Mouse (Mus musculus) cerebellum, adult 9-11 months (tissue): ENCODE data around the gene Natd1.
"Not testable (repeated sequence)": the region's sequence is repeated elsewhere in the genome, so short reads cannot be mapped to it uniquely, and the experiment has no call there.

ENCODE experiments used
- DNase-seq: peaks from one replicate; pipeline ENCODE4 v3.0.0; 2022

Gene Natd1

GRCm38 (mm10) chr11:60882386-60882785, 32.2 kb downstream of the Natd1 start:
- DNase-seq = no peak

GRCm38 (mm10) chr11:60880559-60880958, 34.0 kb downstream of the Natd1 start:
- DNase-seq = no peak

- peak; percentile 65 for DNase-seq
Measured at GRCm38 (mm10) chr11:60879423-60879822, 35.1 kb downstream of the Natd1 start.

- peak; percentile 95 for DNase-seq
Measured at GRCm38 (mm10) chr11:60878675-60879294, 35.8 kb downstream of the Natd1 start, which contains the start of gene Tmem11. Gene Tmem11 (minus strand): TSS chr11:60879272.

- DNase-seq = no peak
Measured at GRCm38 (mm10) chr11:60878056-60878612, 36.4 kb downstream of the Natd1 start.

- no peak for DNase-seq
Measured at GRCm38 (mm10) chr11:60873101-60873500, 41.4 kb downstream of the Natd1 start.

GRCm38 (mm10) chr11:60871409-60871808, 43.1 kb downstream of the Natd1 start:
- DNase-seq = no peak

GRCm38 (mm10) chr11:60869471-60869870, 45.1 kb downstream of the Natd1 start:
- not testable (repeated sequence) for DNase-seq

- DNase-seq = no peak
Measured at GRCm38 (mm10) chr11:60867904-60868303, 46.6 kb downstream of the Natd1 start.

- peak; percentile 45 for DNase-seq
Measured at GRCm38 (mm10) chr11:60867456-60867855, 47.1 kb downstream of the Natd1 start.

GRCm38 (mm10) chr11:60866021-60866420, 48.5 kb downstream of the Natd1 start:
- DNase-seq = no peak

- no peak for DNase-seq
Measured at GRCm38 (mm10) chr11:60864916-60865315, 49.6 kb downstream of the Natd1 start.

- no peak for DNase-seq
Measured at GRCm38 (mm10) chr11:60864166-60864565, 50.4 kb downstream of the Natd1 start.

- peak; percentile 50 for DNase-seq
Measured at GRCm38 (mm10) chr11:60863196-60863595, 51.4 kb downstream of the Natd1 start.

GRCm38 (mm10) chr11:60861993-60862392, 52.6 kb downstream of the Natd1 start:
- DNase-seq = no peak

GRCm38 (mm10) chr11:60856587-60856986, 58.0 kb downstream of the Natd1 start:
- DNase-seq = no peak
